Mouse (Mus musculus): ENCODE data around the gene Pappa2. TPM values are rescaled to one million over a fixed set of nuclear protein-coding genes. Genes with fewer than 3 reads are reported as not detected.
A peak's percentile ranks its signal among the peaks of the same experiment; 100 is the strongest.

The Pappa2 gene
- under 1 TPM; 0.15 to 0.42 (median 0.25) TPM for total RNA-seq (2022)

DNA sequence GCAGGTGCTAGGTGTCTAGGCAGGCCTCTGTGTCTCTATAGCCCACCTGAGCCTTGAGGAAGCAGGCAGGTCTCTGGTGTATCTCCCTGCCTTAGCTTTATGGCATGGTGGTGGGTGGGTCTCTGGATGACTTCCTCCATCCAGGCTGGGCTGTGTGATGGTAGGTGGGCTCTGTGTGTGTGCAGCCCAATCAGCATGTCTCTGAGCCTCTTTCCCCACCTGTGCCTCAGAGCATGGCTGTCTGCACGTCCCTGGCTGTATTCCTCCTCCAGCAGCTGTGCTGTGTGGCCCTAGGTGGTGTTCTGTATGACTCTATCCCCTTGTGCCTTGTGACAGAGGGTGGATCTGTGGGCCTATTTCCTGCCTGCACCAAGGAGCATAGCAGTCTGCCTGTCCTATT is at the start of gene Pappa2:
TSS of gene Pappa2 (minus strand) at position 101 of the 400 bp plus-strand sequence.
- DNase-seq, result no peak

DNA sequence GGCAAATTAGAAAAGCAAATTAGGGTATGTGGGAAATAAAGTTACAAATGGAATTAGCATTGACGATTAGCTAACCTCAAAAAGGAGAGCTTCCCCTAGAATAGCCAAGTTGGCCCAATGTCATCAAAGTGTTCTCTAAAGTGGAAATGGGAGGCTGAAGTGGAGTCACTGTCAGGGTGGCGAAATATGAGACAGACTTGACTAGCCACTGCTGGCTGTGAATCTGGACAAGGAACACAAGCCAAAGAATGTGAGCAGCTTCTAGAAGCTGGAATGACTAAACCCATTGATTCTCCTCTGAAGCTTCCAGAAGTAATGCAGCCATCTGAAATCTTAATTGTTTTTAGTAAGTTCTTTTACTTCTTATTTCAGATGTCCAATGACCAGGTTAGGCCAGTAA is 48.8 kb upstream of the Pappa2 start:
- DNase-seq, result no peak

DNA sequence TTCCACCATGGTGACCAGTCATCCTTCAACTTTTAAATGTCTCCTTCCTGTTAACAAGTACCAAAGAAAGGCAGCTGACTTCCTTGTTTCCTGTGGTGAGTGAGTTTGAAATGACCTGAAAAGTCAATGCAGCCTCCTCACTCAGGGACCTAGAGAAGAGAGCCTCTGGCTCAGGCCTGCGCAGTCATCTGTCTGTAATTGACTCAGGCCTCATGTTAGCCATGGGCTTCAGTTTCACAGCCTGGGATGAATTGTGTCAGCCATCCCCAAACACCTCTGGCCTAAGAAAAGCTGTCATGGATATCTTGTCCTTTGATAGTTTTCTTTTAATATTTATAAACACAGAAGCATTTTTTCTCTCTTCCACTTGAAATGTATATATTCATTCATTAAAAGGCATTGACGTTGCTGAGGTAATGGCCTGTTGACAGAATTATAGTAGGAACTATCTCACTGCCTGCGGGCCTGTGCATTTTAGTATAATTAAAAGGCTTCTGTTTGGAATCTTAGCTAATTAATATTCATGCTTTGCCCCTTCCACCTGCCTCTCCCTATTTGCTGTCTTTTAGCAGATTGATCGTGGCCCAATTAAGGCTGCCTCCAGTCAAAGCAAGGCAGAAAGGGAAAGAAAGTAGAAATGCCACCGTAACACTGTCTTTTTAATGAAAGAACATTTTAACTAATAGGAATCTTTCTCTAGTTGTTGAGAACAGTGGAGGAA is 34.8 kb upstream of the Pappa2 start:
- no peak for DNase-seq

DNA sequence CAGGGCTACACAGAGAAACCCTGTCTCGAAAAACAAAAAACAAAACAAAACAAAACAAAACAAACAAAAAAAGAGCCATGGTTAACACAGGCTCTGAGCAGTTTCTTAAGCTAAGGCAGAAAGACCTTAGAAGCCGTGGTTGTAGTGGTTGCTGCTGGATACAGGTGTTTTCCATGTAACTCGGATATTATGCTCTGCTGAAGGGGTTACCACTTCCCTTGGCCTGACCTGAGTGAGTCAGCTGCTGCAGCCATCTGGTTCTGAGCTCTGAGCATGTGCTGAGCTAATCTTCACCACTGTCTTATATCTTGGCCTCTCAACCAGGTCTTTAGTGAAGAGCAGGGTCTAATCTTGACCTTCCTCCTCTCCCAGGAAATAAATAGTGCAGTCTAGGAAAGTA is 6.8 kb upstream of the Pappa2 start:
- no peak for DNase-seq

DNA sequence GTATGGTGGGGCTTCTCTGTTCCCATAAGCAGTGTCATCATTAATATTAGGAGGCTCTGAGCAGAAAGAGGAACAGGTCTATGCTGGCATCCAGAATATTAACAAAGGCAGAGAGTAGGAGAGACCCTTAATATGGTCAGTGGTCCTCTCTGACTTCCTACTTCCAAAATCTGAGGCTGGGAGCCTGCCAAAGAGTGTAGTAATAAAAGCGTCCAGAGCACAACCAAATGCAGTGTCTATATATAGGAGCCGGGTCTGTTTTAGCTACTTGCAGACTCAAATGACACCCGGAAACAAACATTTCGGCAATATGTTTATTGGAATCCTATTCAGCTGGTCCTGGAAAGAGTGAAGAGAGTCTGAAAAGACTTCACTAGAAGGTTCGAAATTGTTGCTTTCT is 17.9 kb downstream of the Pappa2 start:
- no peak for DNase-seq

DNA sequence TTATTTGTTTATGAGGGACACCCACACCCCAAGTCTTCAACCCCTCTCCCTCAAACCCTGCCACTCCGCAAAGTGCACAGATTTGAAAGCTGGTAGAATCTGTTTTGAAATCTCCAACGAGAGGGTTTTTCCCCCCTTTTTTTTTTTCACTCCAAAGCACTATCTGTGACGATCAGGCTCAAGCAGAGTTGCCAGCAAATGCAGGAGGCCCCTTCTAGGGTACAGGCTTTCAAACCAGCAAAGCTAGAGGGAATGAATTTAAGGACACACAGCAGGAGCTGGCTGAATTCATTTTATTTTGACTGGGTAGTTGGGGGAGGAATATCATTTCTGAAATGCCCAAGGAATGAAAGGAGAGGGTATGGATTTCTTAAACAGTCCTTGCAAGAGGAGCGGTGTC is 19.3 kb downstream of the Pappa2 start:
- no peak for DNase-seq

DNA sequence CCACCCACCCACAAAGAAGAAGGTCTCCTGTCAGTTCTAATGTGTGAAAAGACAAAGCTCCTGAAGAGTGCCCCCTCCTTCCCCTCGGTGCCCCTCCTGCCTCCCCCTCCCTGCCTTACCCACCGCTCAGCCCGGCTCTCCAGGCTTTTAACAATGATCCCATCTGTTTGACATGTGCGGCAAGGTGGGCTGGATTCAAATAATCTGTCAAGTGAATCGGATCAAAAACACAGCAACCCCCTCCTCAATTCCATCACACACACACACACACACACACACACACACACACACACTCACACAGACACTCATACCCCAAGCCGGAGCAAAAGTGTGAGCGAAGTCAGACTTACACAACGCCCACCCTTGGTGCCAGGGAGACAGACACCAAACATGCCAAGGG is 19.7 kb downstream of the Pappa2 start:
- no peak for DNase-seq

DNA sequence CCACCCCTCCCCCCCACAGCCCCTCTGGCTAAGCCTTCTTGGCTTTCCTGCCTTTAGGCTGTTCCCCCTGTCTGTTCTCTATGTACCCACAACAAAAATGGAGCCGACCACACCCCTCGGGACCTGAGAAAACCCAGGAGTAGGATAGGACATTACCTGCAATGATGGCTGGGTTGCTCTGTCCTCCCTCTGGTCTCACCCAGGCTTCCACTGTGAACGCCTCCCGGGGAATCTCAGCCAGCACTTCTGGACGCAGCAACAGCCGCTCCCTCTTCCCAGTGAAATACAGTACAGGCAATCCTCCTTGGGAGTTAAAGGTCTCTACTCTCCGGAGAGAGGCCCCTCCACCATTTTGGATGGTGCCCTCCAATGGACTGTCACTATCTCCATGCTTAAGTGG is 23.9 kb downstream of the Pappa2 start:
- no peak for DNase-seq

DNA sequence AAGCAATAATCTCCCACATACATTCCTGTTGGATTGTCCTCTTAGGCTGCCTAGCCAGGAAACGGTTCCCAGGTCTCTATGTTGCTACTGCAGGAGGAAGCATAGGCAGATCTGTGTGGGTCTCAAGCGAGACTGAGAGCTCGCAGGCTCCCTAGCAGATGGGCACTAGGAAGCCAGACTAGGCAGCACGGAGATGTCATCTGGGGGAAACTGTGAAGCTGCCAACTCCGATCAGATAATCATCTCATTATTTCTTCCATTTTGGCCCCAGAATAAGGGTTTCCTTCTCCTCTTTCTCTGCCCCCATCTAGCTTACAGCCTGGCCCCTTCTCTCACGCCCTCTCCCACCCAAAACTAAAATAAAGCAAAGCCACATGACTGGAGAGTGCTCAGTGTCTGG is 25.5 kb downstream of the Pappa2 start:
- no peak for DNase-seq

DNA sequence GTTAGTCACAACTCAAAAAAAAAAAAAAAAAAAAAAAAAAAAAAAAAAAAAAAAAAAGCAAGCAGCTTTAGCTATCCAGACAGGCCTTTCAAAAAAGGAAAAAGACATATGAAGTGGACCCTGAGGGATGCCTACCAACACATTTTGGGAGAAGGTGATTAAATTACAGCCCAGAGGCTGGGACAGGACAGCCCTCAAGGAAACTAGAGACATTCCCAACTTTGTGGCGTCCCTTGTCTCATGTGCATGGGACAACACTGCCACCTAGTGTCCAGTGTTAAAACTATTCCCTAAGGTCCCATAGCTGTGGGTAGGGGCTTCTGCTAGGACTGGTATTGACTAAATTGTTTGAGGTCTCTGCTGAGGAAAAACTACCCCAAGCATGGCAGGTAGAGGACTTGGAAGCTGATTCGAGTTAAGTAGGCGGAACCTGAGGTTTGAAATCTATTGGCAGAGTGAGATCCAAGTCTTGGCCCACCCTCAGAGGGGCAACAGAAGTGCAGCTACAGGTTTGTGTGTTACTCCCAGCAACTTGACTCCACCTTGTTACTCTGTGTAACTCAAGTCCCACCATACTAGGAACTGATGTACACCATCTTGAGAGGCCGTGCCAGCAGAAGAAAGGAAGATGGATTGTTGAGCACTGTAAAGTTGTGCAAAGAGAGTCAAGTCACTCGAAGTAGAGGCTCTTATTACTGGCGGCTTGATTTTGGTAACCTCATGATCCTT is 26.6 kb downstream of the Pappa2 start:
- peak; percentile 31 for DNase-seq

DNA sequence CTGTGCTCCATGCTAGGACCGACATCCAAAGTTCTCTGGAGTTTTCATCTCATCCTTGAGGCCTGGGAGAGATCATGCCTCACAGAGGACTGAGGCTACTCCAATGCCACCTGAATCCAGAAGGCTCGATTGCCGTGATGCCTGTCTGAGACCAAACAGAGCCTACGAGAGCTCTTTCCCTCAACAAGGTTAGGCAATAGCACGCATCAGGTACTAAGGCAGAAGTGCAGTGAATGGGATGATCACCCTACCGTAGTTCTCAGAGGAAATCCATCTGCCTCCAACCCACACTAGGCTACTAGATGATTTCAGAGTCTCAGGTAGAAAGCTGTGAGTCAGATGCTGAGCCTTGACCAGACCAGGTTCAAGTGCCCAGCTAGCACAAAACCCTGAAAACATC is 31.2 kb downstream of the Pappa2 start:
- no peak for DNase-seq

DNA sequence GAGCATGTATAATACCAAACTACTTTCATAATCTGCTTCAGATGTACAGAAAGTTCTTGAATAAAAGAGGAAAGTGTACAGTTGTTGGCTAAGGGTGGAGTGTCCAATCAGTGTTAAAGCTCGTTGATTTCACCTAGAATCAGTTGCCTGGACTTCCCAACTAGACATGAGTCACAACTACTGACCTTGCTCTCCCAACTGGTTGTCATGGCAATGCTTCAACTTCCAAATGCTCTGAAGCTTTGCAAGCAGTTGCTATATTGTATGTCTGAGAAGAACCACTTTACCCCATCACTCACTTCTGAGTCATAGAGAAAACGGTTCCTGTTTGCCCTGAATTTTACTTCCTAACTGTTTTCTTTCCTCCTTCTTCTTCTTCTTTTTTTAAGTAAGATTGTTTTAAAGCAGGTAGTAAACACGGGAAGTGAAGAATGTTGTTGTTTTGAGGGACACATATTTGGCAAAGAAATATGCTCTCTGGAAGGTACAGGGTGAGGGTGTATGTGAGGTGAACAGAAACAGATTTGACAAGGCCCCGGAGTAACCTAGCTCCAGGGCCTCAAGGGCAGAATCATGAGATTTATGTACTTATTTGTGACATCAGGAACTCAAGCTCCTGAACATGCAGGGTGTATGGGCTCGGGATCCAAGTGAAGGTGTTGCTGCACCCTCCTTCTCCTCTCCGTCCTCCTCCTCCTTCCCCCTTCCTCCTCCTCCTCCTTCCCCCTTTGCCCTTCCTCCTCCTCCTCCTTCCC is 32.1 kb downstream of the Pappa2 start:
- DNase-seq, result peak; percentile 68

DNA sequence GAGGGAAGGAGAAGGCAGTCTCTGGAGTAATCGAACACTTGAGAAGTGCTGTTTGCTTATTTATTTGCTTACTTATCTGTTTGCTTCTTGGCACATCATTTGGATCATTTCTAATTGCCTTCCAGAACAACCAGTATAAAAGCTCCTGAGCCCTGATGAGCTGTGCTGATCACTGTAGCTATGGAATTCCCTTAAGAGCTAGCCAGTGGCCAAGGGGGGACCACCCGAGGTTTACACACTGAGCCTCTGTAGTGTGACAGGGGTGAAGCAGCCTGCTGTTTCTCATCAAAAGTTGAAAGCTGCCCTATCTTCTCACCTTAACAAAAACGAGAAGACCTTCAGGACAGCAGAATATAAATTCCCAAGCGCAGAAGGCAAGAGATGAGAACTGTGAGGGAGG is 35.4 kb downstream of the Pappa2 start:
- DNase-seq, result no peak

DNA sequence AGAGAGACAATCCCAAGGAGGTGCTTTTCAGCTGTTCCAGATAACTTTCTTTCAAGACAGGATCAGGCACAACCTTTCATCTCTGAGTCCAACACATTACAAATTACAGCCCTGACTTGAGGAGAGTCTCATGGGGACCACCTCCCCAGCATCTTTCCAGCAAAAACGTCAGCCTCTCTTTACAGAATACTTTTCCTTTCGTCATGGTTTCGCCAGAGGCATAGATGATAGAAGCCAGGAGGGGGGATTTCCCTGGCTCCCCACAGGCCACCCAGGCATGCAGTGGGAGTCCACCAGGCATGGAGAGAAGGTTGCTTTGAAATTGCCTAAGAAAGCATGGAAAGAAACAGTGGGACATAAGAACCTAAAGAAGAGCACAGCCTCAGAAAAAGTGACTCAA is 37.4 kb downstream of the Pappa2 start:
- DNase-seq, result no peak

DNA sequence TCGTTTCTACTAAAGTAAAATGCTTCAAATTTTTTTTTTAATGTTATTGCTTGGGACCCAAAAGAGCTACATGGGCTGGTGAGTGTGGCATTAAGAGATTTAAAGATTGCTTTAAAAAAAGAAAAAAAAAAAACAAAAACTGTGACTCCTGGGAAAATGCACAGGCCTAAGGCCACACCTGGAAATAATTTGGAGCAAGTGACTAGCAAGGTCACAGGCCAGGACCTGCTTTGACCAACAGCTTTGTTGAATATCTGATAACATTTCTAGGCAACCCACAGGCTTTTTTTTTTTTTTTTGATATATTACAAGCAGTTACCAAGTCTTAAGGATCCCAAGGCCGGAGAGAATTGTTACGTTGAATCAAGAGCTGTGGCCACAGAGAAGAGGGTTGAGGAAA is 39.3 kb downstream of the Pappa2 start:
- DNase-seq, result no peak

DNA sequence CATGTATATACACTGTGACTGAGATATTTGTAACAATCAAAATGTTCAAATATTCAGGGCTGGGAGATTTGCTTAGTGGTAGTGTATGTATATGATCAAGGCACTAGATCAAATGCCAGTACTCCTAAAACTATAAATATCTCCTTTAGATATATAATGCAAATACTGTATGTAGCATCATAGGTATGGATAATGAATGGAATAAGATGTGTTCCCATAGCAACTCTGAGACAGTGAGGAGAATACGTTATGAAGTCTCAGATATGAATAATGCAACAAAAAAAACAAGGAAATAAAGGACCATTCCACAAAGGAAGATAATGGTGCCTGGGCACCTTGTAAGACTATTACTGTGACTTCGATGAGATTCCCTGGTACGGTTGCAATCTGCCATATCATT is 45.8 kb downstream of the Pappa2 start:
- no peak for DNase-seq

DNA sequence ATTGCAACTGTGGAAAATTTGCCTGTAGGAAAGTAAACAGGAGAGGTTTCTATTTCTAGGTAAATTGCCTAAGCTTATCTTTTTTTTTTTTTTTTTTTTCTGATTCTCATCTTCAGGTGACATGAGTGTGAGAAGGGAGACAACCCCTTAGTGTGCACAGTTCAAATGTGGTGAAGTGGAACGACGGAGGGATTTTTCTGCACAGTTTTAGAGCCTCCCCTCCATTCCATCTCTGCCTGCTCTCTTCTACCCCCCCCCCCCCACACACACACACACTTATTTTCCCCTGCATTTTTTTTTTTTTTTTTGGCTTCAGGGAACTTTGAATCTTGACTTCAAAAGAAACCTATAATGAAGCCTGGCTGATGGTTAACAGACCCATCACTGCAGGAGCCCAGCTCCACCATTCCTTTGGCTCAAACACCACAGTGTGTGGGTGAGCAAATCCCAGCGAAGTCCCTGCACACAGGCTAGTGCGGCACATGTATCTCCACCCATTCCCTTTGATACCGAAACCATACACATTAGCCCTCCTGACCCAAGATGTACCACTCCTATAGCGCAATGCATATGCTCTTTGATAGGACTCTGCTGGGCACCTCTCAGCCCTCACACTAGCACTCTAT is 49.0 kb downstream of the Pappa2 start:
- no peak for DNase-seq

DNA sequence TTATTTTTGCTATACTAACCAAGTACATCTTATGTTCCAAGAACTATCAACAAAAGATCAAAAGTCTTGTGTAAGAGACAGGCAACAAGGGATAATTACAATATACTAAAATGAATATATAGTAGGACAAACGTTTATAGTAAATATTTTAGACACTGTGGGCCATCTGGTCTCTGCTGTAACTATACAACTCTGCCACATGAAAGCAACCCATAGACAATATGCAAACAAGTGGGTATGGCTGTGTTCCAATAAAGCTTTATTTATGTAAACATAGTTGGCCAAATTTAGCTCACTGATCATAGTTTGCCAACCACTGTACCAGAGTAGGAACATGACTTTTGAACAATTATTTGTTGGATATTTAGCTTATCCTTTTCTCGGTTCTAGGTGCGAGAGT is 50.9 kb downstream of the Pappa2 start:
- DNase-seq, result no peak

DNA sequence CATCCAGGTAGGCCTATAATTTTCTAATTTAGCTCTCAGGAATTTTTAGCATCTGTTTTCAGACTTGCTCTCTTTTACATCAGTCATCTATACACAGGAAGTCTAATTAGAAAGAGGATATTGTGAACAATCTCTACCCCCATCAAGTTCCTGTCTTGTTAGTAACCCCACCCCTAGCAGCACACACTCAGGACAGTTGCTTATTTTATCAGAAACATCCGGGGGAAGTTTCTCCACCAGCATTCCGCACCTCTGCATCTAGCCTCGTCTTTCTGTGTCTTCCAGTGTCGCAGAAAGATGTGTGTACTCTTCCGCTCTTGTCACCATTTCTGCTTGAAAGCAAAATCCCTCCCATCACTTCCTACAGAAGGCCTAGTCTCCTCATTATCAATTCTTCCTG is 59.8 kb downstream of the Pappa2 start:
- DNase-seq, result no peak

DNA sequence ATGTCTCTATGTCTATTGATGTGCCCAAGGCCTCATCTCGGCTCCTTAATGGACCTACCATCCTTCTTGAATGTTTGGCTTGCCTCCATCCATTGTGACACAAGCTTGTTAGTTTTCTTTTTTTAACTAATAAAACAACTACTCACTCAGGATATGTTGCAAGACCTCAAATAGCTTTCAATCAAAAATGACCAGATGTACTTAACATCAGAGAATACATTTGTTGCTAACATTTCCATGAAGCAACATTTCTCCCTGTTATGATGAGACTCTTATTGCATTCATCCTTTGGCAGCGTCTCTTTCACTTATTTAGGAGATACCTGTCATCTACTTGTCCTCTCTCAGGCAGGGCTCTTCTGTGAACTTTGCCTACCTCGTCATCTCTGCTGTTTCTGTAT is 61.4 kb downstream of the Pappa2 start:
- DNase-seq, result no peak

DNA sequence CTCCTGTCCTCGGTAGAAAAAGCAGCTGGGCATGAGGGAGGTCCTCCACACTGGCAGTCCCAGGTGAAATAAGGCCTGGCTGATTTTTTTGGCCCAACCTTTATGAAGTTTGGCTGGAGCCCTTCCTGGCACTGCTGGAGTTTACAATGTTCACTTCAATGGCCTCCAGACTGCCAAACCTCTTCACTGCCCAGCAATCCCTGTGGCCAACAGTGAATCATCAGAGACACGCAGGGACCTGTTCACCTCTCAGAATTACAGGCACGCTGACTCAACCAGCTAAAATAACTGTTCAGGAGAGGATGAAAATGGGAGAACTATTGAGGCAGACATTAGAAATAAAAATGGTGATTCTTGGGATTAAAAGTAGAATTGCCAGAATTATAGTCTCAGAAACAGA is 63.2 kb downstream of the Pappa2 start:
- no peak for DNase-seq

DNA sequence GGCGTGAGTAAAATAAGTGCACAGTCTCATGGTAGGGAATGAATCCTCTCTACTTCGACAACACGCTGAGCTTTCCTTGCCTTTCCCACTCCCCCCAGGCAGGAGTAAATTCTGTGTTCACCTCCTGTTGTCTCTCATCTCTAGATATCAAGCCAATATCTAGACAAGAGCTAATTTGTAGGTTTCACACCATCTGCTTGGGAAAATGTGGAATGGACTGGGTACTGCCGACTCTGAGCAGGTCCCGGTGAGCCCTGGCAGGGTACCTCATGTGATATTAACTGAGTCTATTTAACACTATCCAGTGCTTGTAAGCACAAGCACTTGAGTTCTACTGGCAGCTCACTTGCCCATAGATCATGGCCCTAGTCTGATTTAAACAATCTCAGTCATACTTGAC is 64.7 kb downstream of the Pappa2 start:
- no peak for DNase-seq

DNA sequence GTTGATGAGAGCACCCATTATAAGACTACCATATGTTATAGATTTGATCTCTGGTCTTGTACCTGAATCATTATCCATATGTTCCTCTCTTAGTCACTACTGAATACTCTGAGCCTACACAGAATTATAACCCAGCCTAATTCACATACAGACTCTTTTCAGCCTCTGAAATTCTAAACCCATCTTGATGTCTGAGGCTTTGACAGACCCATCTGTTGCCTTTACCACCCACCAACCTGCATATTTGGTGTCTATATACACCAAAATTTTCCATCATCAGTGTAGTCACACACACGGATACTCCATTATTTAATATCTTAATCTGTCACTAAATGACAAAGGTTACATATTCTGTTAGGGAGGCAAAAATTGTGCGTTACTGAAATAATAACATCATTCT is 69.6 kb downstream of the Pappa2 start:
- DNase-seq, result no peak
